Mouse (Mus musculus): ENCODE measurements around the gene Zfyve27. TPM values are rescaled to one million over a fixed set of nuclear protein-coding genes. Genes with fewer than 3 reads are reported as not detected.

Gene Zfyve27
- polyA plus RNA-seq, 1 experiment from 2014 or later, result 35.5 TPM

GRCm38 (mm10) chr19:42128052-42128740 is 35.6 kb upstream of the Zfyve27 start:
- Histone ChIP-seq H3K9ac (replicated peaks; ENCODE audit: low read length) (peak overlapping the region; percentile 70), H3K27ac (replicated peaks; ENCODE audit: low read depth, low read length) (no peak overlapping the region), H3K4me1 (ENCODE audit: control insufficient read depth, insufficient read depth, low read length) (peaks cover 15% of the 10 kb centered on the region), H3K27me3 (ENCODE audit: control insufficient read depth, insufficient read depth, low read length) (peaks cover 6% of the 10 kb centered on the region; the same call in 1 of the 2 replicates), H3K9me3 (ENCODE audit: control insufficient read depth, low read length) (no peaks in the 10 kb centered on the region), H3K4me3 (replicated peaks; ENCODE audit: low read depth, low read length) (peak overlapping the region; percentile 59), H3K36me3 (ENCODE audit: control insufficient read depth, insufficient read depth, low read length) (peaks cover 20% of the 10 kb centered on the region), H3K4me2 (ENCODE audit: low read length) (peak overlapping the region; percentile 100)
- WGBS, result 5% methylated on average over 23 of the region's 23 CpGs
- DNase-seq (peak; percentile 18), ATAC-seq (ENCODE audit: low FRiP score, low TSS enrichment) (no peak; the same call in 1 of the 2 replicates)

- Histone ChIP-seq H3K27me3 (ENCODE audit: control insufficient read depth, insufficient read depth, low read length) (peaks cover 6% of the 10 kb centered on the region; the same call in 1 of the 2 replicates), H3K9ac (replicated peaks; ENCODE audit: low read length) (peak within 1 kb of the TSS; percentile 70), H3K36me3 (ENCODE audit: control insufficient read depth, insufficient read depth, low read length) (peaks cover 14% of the 10 kb centered on the region), H3K27ac (replicated peaks; ENCODE audit: low read depth, low read length) (no peak within 1 kb of the TSS), H3K9me3 (ENCODE audit: control insufficient read depth, low read length) (no peaks in the 10 kb centered on the region), H3K4me1 (ENCODE audit: control insufficient read depth, insufficient read depth, low read length) (peaks cover 15% of the 10 kb centered on the region), H3K4me3 (replicated peaks; ENCODE audit: low read depth, low read length) (peak within 1 kb of the TSS; percentile 59), H3K4me2 (ENCODE audit: low read length) (peak within 1 kb of the TSS; percentile 100)
- WGBS, result under 1% methylated on average over 54 of the region's 54 CpGs
- peak; percentile 96 for DNase-seq
- ATAC-seq (ENCODE audit: low FRiP score, low TSS enrichment), result peak; percentile 96
These were observed 34.8 kb upstream of the Zfyve27 start, which contains the start of gene Avpi1 for GRCm38 (mm10) chr19:42128787-42129508. Avpi1 (minus strand) TSS chr19:42129059.

- Histone ChIP-seq H3K27me3 (ENCODE audit: control insufficient read depth, insufficient read depth, low read length) (peaks cover 6% of the 10 kb centered on the region; the same call in 1 of the 2 replicates), H3K4me1 (ENCODE audit: control insufficient read depth, insufficient read depth, low read length) (peaks cover 15% of the 10 kb centered on the region), H3K36me3 (ENCODE audit: control insufficient read depth, insufficient read depth, low read length) (peaks cover 7% of the 10 kb centered on the region), H3K4me2 (ENCODE audit: low read length) (peak overlapping the region; percentile 100), H3K27ac (replicated peaks; ENCODE audit: low read depth, low read length) (no peak overlapping the region), H3K9ac (replicated peaks; ENCODE audit: low read length) (peak overlapping the region; percentile 70), H3K4me3 (replicated peaks; ENCODE audit: low read depth, low read length) (peak overlapping the region; percentile 59), H3K9me3 (ENCODE audit: control insufficient read depth, low read length) (no peaks in the 10 kb centered on the region)
- no peak for ATAC-seq (ENCODE audit: low FRiP score, low TSS enrichment)
- WGBS, result 20% methylated on average over 14 of the region's 14 CpGs
- no peak for DNase-seq
These were observed 34.0 kb upstream of the Zfyve27 start for GRCm38 (mm10) chr19:42129509-42130293.

- Histone ChIP-seq H3K27ac (replicated peaks; ENCODE audit: low read depth, low read length) (no peak overlapping the region), H3K9ac (replicated peaks; ENCODE audit: low read length) (no peak overlapping the region), H3K4me1 (ENCODE audit: control insufficient read depth, insufficient read depth, low read length) (peaks cover 15% of the 10 kb centered on the region), H3K27me3 (ENCODE audit: control insufficient read depth, insufficient read depth, low read length) (peaks cover 6% of the 10 kb centered on the region; the same call in 1 of the 2 replicates), H3K9me3 (ENCODE audit: control insufficient read depth, low read length) (no peaks in the 10 kb centered on the region), H3K4me3 (replicated peaks; ENCODE audit: low read depth, low read length) (no peak overlapping the region), H3K4me2 (ENCODE audit: low read length) (no peak overlapping the region), H3K36me3 (ENCODE audit: control insufficient read depth, insufficient read depth, low read length) (peaks cover 2% of the 10 kb centered on the region)
- no peak for ATAC-seq (ENCODE audit: low FRiP score, low TSS enrichment)
- no peak for DNase-seq
- WGBS, result 61% methylated on average over 3 of the region's 3 CpGs
These were observed 33.5 kb upstream of the Zfyve27 start for GRCm38 (mm10) chr19:42130294-42130606.

- no peak overlapping the region for H3K9ac ChIP-seq (replicated peaks; ENCODE audit: low read length)
- H3K4me2 ChIP-seq (ENCODE audit: low read length), result no peak overlapping the region
- 76% methylated on average over 5 of the region's 5 CpGs for WGBS
- H3K9me3 ChIP-seq (ENCODE audit: control insufficient read depth, low read length), result no peaks in the 10 kb centered on the region
- peaks cover 15% of the 10 kb centered on the region for H3K4me1 ChIP-seq (ENCODE audit: control insufficient read depth, insufficient read depth, low read length)
- ATAC-seq (ENCODE audit: low FRiP score, low TSS enrichment) (no peak), DNase-seq (no peak)
- H3K36me3 ChIP-seq (ENCODE audit: control insufficient read depth, insufficient read depth, low read length), result no peaks in the 10 kb centered on the region
- no peak overlapping the region for H3K27ac ChIP-seq (replicated peaks; ENCODE audit: low read depth, low read length)
- no peak overlapping the region for H3K4me3 ChIP-seq (replicated peaks; ENCODE audit: low read depth, low read length)
- peaks cover 6% of the 10 kb centered on the region; the same call in 1 of the 2 replicates for H3K27me3 ChIP-seq (ENCODE audit: control insufficient read depth, insufficient read depth, low read length)
These were observed 32.6 kb upstream of the Zfyve27 start for GRCm38 (mm10) chr19:42131101-42131500.

- ATAC-seq (ENCODE audit: low FRiP score, low TSS enrichment), result no peak
- Histone ChIP-seq H3K36me3 (ENCODE audit: control insufficient read depth, insufficient read depth, low read length) (no peaks in the 10 kb centered on the region), H3K4me3 (replicated peaks; ENCODE audit: low read depth, low read length) (no peak overlapping the region), H3K9ac (replicated peaks; ENCODE audit: low read length) (no peak overlapping the region), H3K4me2 (ENCODE audit: low read length) (no peak overlapping the region), H3K27ac (replicated peaks; ENCODE audit: low read depth, low read length) (no peak overlapping the region), H3K9me3 (ENCODE audit: control insufficient read depth, low read length) (no peaks in the 10 kb centered on the region), H3K4me1 (ENCODE audit: control insufficient read depth, insufficient read depth, low read length) (no peaks in the 10 kb centered on the region), H3K27me3 (ENCODE audit: control insufficient read depth, insufficient read depth, low read length) (no peaks in the 10 kb centered on the region)
- DNase-seq, result no peak
These were observed 28.7 kb upstream of the Zfyve27 start for GRCm38 (mm10) chr19:42135070-42135469.

- Histone ChIP-seq H3K9me3 (ENCODE audit: control insufficient read depth, low read length) (no peaks in the 10 kb centered on the region), H3K9ac (replicated peaks; ENCODE audit: low read length) (no peak overlapping the region), H3K4me1 (ENCODE audit: control insufficient read depth, insufficient read depth, low read length) (no peaks in the 10 kb centered on the region), H3K27ac (replicated peaks; ENCODE audit: low read depth, low read length) (no peak overlapping the region), H3K4me2 (ENCODE audit: low read length) (no peak overlapping the region), H3K27me3 (ENCODE audit: control insufficient read depth, insufficient read depth, low read length) (no peaks in the 10 kb centered on the region), H3K36me3 (ENCODE audit: control insufficient read depth, insufficient read depth, low read length) (no peaks in the 10 kb centered on the region), H3K4me3 (replicated peaks; ENCODE audit: low read depth, low read length) (no peak overlapping the region)
- DNase-seq (no peak), ATAC-seq (ENCODE audit: low FRiP score, low TSS enrichment) (no peak)
- 23% methylated on average over 5 of the region's 5 CpGs for WGBS
These were observed 27.6 kb upstream of the Zfyve27 start for GRCm38 (mm10) chr19:42136126-42136525.

GRCm38 (mm10) chr19:42137167-42137672 is 26.5 kb upstream of the Zfyve27 start:
- no peak for ATAC-seq (ENCODE audit: low FRiP score, low TSS enrichment)
- WGBS, result 95% methylated on average over 4 of the region's 4 CpGs
- Histone ChIP-seq H3K36me3 (ENCODE audit: control insufficient read depth, insufficient read depth, low read length) (no peaks in the 10 kb centered on the region), H3K4me3 (replicated peaks; ENCODE audit: low read depth, low read length) (no peak overlapping the region), H3K27me3 (ENCODE audit: control insufficient read depth, insufficient read depth, low read length) (no peaks in the 10 kb centered on the region), H3K4me2 (ENCODE audit: low read length) (no peak overlapping the region), H3K9ac (replicated peaks; ENCODE audit: low read length) (no peak overlapping the region), H3K9me3 (ENCODE audit: control insufficient read depth, low read length) (no peaks in the 10 kb centered on the region), H3K27ac (replicated peaks; ENCODE audit: low read depth, low read length) (no peak overlapping the region), H3K4me1 (ENCODE audit: control insufficient read depth, insufficient read depth, low read length) (no peaks in the 10 kb centered on the region)
- no peak for DNase-seq

Data from midbrain, embryonic 14.5 days (tissue).